Mouse (Mus musculus) lung, embryonic 16.5 days (tissue): ENCODE data around the gene Frat2. TPM values are rescaled to one million over a fixed set of nuclear protein-coding genes. Genes with fewer than 3 reads are reported as not detected.

Experiments
- ATAC-seq: fragments of 200-750 bp; cut with Nextera tagmentation; 2 replicates; pipeline ENCODE4 v1.8.0; 2017; ENCODE audit warnings: low read depth, mild to moderate bottlenecking, moderate library complexity
- H3K27ac ChIP-seq: fragments of 300-500 bp; sonication (generic); 2 replicates; pipeline ENCODE4 v1.5.1; 2014; ENCODE audit warnings: mild to moderate bottlenecking, control low read depth, low read length
- H3K27me3 ChIP-seq: fragments of 300-500 bp; sonication (generic); 2 replicates; pipeline ENCODE4 v1.6.1; 2014; ENCODE audit warnings: low read depth, low read length, mixed read lengths; ENCODE audit not compliant: control insufficient read depth, insufficient read depth
- H3K36me3 ChIP-seq: fragments of 300-500 bp; sonication (generic); 2 replicates; pipeline ENCODE4 v1.6.1; 2014; ENCODE audit warnings: low read length; ENCODE audit not compliant: control insufficient read depth, insufficient read depth
- H3K4me1 ChIP-seq: fragments of 300-500 bp; sonication (generic); replicated peaks from 2 replicates; pipeline ENCODE4 v1.6.1; 2014; ENCODE audit warnings: low read length, mixed read lengths; ENCODE audit not compliant: control insufficient read depth, insufficient read depth
- H3K4me2 ChIP-seq: fragments of 300-500 bp; sonication (generic); 2 replicates; pipeline ENCODE4 v1.6.1; 2014; ENCODE audit warnings: low read depth, low read length, control low read depth
- H3K4me3 ChIP-seq: fragments of 300-500 bp; sonication (generic); 2 replicates; pipeline ENCODE4 v1.5.1; 2014; ENCODE audit warnings: mild to moderate bottlenecking, low read length, control low read depth
- H3K9ac ChIP-seq: fragments of 300-500 bp; sonication (generic); 2 replicates; pipeline ENCODE4 v1.6.1; 2014; ENCODE audit warnings: low read length, control low read depth
- H3K9me3 ChIP-seq: fragments of 300-500 bp; sonication (generic); 2 replicates; pipeline ENCODE4 v1.6.1; 2016; ENCODE audit warnings: low read length; ENCODE audit not compliant: control insufficient read depth
- WGBS: fragments of 180-500 bp; shearing (Covaris S2); extraction: QIAGEN DNeasy Blood & Tissue Kit; methylation state at CpG from one replicate; pipeline ENCODE4 v1.1.7; 2014; 5-methylcytosine and 5-hydroxymethylcytosine counted together
- polyA plus RNA-seq: library from polyadenylated mRNA; unstranded; fragments of >200 nt; fragmentation: Nextera tagmentation; extraction: Ambion mirVana; gene quantifications from 2 replicates; pipeline ENCODE4 v1.2.1, GENCODE M21; 2015

The Frat2 gene
- polyA plus RNA-seq, 1 experiment from 2014 or later = 2.8 TPM

DNA sequence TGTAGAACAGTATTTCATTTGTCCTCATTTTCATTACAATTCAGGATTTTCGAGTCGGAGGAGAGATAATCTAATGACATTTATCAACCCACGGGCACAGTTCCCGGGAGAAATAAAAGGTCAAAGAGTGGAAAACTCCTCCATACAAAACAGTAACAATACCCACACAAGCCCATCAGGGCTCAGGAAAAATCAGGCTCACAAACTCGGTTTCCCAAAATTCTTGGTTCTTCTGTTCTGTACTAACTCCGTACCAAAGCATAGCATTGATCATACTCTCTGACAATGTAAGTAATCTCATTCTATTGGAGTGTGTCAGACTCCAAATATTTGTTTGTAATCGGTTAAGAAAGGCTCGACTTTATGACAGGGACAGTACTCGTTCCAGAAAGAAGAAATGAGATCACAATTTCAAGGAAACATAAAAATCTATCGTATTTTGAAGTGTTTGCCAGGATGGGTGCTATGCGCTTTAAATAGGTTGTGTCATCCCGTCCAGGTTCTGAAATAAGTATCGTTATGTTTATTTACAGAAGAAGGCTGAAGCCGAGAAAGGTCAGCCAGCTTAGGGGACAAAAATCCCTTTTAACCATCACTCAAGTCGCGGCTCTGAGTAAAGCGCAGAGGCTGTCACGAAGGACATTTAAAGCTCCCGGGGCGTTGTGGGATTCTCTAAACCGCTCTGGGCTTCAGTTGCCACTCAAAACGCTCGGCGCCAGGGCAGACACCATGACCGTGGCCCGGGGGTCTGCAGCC, 46.8 kb downstream of the Frat2 start:
- no peaks in the 10 kb centered on the region for H3K9me3 ChIP-seq
- no peak for ATAC-seq
- peak overlapping the region; percentile 85 for H3K9ac ChIP-seq
- peak overlapping the region; percentile 62; the same call in 1 of the 2 replicates for H3K27ac ChIP-seq
- peak overlapping the region; percentile 73 for H3K4me3 ChIP-seq
- H3K4me1 ChIP-seq = peaks cover 15% of the 10 kb centered on the region
- H3K4me2 ChIP-seq = peak overlapping the region; percentile 80
- no peaks in the 10 kb centered on the region for H3K27me3 ChIP-seq
- 1% methylated on average over 26 of the region's 26 CpGs for WGBS
- H3K36me3 ChIP-seq = no peaks in the 10 kb centered on the region

DNA sequence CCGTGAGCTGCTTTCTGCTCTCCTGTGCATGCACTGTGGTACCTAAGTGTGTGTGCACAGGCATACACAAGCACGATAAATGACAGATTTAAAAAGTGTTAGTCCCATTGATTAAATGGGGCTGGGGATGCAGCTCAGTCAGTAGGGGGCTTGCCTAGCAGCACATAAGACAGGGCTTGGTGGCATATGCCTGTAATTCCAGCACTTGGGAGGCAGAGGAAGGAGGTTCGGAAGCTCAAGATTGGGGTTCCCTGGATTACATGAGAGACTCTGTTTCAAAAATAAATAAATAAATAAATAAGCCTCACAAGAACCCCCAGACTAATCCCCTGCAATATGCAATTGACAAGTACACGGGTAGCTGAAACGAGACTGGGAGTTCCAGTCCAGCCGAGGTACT, 47.5 kb downstream of the Frat2 start:
- no peak overlapping the region for H3K27ac ChIP-seq
- peak overlapping the region; percentile 73 for H3K4me3 ChIP-seq
- H3K4me1 ChIP-seq = peaks cover 17% of the 10 kb centered on the region
- H3K4me2 ChIP-seq = peak overlapping the region; percentile 80
- no peaks in the 10 kb centered on the region for H3K27me3 ChIP-seq
- ATAC-seq = no peak
- H3K9me3 ChIP-seq = no peaks in the 10 kb centered on the region
- WGBS = 41% methylated on average over 6 of the region's 6 CpGs
- peak overlapping the region; percentile 85; the same call in 1 of the 2 replicates for H3K9ac ChIP-seq
- no peaks in the 10 kb centered on the region for H3K36me3 ChIP-seq

DNA sequence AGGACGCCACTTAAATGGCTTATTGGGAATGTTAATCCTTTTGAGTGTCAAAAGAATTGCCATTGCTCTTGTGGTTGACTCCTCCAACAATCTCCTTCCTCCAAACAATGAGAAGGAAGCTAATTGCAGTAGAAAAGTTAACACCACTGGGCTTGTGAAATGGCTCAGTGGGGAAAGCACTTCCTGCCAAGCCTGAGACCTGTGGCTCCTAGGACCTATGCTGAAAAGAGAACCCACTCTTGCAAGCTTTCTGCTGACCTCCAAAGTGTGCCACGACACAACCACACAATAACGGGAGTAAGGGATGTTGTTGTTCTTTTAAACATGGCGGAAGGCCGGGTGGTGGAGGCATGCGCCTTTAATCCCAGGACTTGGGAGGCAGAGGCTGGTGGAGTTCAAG, 50.4 kb downstream of the Frat2 start:
- Histone ChIP-seq H3K9me3 (no peaks in the 10 kb centered on the region), H3K36me3 (no peaks in the 10 kb centered on the region), H3K9ac (no peak overlapping the region), H3K4me2 (no peak overlapping the region), H3K27ac (no peak overlapping the region), H3K27me3 (no peaks in the 10 kb centered on the region), H3K4me3 (no peak overlapping the region), H3K4me1 (peaks cover 23% of the 10 kb centered on the region)
- WGBS = 85% methylated on average over 6 of the region's 6 CpGs
- no peak for ATAC-seq

DNA sequence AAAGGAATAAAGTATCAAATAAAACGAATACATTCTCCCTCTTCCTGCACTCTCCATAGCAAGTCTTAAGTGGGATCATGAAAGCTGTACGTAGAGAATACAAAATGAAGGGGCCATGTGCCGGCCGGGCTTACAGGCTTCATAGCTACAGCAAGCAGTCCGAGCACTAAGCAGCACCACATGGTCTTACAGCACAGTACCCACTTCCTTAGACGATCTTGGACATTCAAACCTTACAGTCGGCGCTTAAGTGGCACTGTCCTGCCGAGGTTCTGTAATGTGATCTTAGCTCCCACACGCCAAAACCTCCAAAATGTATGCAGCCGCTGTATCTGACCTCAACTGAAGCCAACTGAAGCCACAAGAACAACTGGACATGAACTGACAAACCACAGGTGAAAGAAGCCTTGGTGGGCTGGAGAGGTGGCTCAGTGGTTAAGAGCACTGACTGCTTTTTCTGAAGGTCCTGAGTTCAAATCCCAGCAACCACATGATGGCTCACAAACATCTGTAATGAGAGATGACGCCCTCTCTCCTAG, 51.1 kb downstream of the Frat2 start:
- Histone ChIP-seq H3K4me2 (no peak overlapping the region), H3K4me3 (no peak overlapping the region), H3K9ac (no peak overlapping the region), H3K36me3 (no peaks in the 10 kb centered on the region), H3K27ac (no peak overlapping the region), H3K9me3 (no peaks in the 10 kb centered on the region), H3K4me1 (peaks cover 19% of the 10 kb centered on the region), H3K27me3 (no peaks in the 10 kb centered on the region)
- no peak for ATAC-seq
- 79% methylated on average over 12 of the region's 12 CpGs for WGBS

DNA sequence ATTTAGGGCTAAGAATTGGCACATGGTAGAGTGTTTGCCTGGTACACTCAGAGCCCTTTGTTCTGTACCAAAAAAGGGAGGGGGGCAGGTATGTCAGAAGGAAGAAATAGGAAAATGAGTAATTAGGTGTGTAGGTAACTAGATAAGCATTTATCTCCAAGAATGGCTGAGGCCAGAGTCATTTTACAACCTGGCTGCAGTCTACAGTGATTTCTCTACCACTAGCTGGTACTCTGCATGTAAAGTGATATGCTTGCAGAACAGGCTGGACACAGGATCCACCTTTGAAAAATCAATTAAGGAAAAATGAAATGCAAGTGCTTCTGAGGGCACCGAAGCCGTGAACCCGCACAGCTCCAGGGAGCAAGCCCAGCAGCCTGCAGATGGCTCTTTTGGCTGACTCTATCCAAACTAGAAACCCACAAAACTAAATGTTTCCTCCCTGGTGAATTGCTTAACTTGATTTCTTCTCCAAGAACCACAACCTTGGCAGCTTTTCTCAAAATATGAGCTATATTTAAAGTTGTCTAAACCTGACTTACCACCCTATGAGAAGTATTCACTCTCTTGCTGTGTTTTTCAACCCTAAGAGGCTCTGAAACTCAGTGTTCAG, 51.7 kb downstream of the Frat2 start:
- peaks cover 19% of the 10 kb centered on the region for H3K4me1 ChIP-seq
- 88% methylated on average over 3 of the region's 3 CpGs for WGBS
- H3K4me2 ChIP-seq = no peak overlapping the region
- no peak overlapping the region for H3K9ac ChIP-seq
- no peaks in the 10 kb centered on the region for H3K36me3 ChIP-seq
- no peaks in the 10 kb centered on the region for H3K27me3 ChIP-seq
- no peaks in the 10 kb centered on the region for H3K9me3 ChIP-seq
- no peak overlapping the region for H3K27ac ChIP-seq
- ATAC-seq = no peak
- no peak overlapping the region for H3K4me3 ChIP-seq

Other genes with a start within 250 kb of the Frat2 start
- gene Slit1, start 104.5 kb downstream of the Frat2 start, polyA plus RNA-seq = 0.11 and 0.14 TPM in 2 replicates
- gene Arhgap19, start 46.1 kb downstream of the Frat2 start, polyA plus RNA-seq = 26.8 and 28.6 TPM in 2 replicates
- gene Frat1, start 18.2 kb downstream of the Frat2 start, polyA plus RNA-seq = 8.2 and 9.1 TPM in 2 replicates
- 9.9 and 11.4 TPM in 2 replicates for gene Rrp12, start 48.0 kb upstream of the Frat2 start, polyA plus RNA-seq
- gene Pgam1, start 63.8 kb upstream of the Frat2 start, polyA plus RNA-seq = 609 and 641 TPM in 2 replicates
- gene Exosc1, start 85.3 kb upstream of the Frat2 start, polyA plus RNA-seq = 60.0 and 65.9 TPM in 2 replicates
- gene Zdhhc16, start 85.3 kb upstream of the Frat2 start, polyA plus RNA-seq = 82.3 and 84.4 TPM in 2 replicates
- gene Mms19, start 133.0 kb upstream of the Frat2 start, polyA plus RNA-seq = 30.2 and 31.8 TPM in 2 replicates
- 13.8 and 14.5 TPM in 2 replicates for gene Ubtd1, start 133.6 kb upstream of the Frat2 start, polyA plus RNA-seq
- 0.28 and 0.84 TPM in 2 replicates for gene Ankrd2, start 187.9 kb upstream of the Frat2 start, polyA plus RNA-seq
- gene Hoga1, start 197.5 kb upstream of the Frat2 start, polyA plus RNA-seq = 1.3 and 2.9 TPM in 2 replicates
- gene 4933411K16Rik, start 204.1 kb upstream of the Frat2 start, polyA plus RNA-seq = not detected in 2 replicates
- 16.5 and 18.5 TPM in 2 replicates for gene Morn4, start 238.2 kb upstream of the Frat2 start, polyA plus RNA-seq
- gene Pi4k2a, start 242.3 kb upstream of the Frat2 start, polyA plus RNA-seq = 7.5 and 8.4 TPM in 2 replicates